Mouse (Mus musculus): ENCODE data around the gene Swt1. TPM values are rescaled to one million over a fixed set of nuclear protein-coding genes. Genes with fewer than 3 reads are reported as not detected.
A peak's percentile ranks its signal among the peaks of the same experiment; 100 is the strongest.

Gene Swt1
- polyA plus RNA-seq, 1 experiment from 2014 or later: 21.0 TPM

DNA sequence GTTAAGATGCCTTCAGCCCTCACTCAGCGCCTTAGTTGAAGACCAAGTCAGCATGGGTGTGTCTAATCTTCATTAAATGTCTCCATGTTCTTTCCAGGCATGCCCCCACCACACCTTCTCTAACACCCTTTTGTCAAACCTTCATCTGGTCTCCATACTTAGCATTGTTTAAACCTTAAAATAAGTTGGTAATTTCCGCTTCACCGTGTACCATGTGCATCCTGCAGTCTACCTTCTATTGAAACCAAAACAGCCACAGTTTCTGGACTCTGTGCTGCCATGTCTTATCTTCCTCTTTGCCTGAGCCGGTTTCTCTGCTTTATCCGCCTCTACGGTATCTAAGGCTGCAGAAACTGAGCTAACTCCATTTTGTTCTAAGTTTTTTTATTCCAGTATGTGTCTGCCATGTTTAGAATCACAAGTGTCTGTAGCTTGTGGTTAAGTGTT, 81.6 kb downstream of the Swt1 start:
- H3K9ac ChIP-seq (replicated peaks; ENCODE audit: low read depth, low read length): peak overlapping the region; percentile 44
- peak overlapping the region; percentile 62 for H3K4me2 ChIP-seq (ENCODE audit: low read length)
- no peak overlapping the region for H3K27ac ChIP-seq (ENCODE audit: low read length)
- peaks cover 36% of the 10 kb centered on the region for H3K4me1 ChIP-seq (replicated peaks; ENCODE audit: control insufficient read depth, insufficient read depth, low read length)
- peak overlapping the region; percentile 70 for H3K4me3 ChIP-seq (replicated peaks; ENCODE audit: low read length)
- H3K9me3 ChIP-seq (ENCODE audit: control insufficient read depth, low read length): no peaks in the 10 kb centered on the region
- peaks cover 6% of the 10 kb centered on the region; the same call in 1 of the 2 replicates for H3K36me3 ChIP-seq (ENCODE audit: control insufficient read depth, insufficient read depth)
- no peak for ATAC-seq
- H3K27me3 ChIP-seq (replicated peaks; ENCODE audit: control insufficient read depth, insufficient read depth, low read length): no peaks in the 10 kb centered on the region
- WGBS: 37% methylated on average over 6 of the region's 6 CpGs

DNA sequence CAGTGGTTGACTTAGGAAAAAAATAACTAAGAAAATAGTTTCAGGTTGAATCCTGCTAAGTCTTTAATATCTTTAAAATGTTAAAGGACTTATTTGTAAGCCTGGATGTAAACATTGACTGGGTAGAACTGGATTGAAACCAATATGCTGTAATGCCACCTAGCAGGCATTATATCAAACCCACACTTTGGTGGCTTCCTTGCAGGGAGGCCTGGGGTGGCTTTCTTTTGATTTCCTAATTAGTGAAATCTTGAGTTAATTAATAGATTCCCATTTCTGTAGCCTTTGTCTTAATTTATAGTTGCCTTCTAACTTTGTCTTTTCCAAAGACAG, 82.4 kb downstream of the Swt1 start:
- no peaks in the 10 kb centered on the region for H3K27me3 ChIP-seq (replicated peaks; ENCODE audit: control insufficient read depth, insufficient read depth, low read length)
- H3K9ac ChIP-seq (replicated peaks; ENCODE audit: low read depth, low read length): peak overlapping the region; percentile 87
- no peaks in the 10 kb centered on the region for H3K9me3 ChIP-seq (ENCODE audit: control insufficient read depth, low read length)
- H3K4me2 ChIP-seq (ENCODE audit: low read length): peak overlapping the region; percentile 62
- H3K4me3 ChIP-seq (replicated peaks; ENCODE audit: low read length): peak overlapping the region; percentile 70
- peaks cover 6% of the 10 kb centered on the region; the same call in 1 of the 2 replicates for H3K36me3 ChIP-seq (ENCODE audit: control insufficient read depth, insufficient read depth)
- no peak overlapping the region for H3K27ac ChIP-seq (ENCODE audit: low read length)
- H3K4me1 ChIP-seq (replicated peaks; ENCODE audit: control insufficient read depth, insufficient read depth, low read length): peaks cover 36% of the 10 kb centered on the region
- ATAC-seq: no peak

DNA sequence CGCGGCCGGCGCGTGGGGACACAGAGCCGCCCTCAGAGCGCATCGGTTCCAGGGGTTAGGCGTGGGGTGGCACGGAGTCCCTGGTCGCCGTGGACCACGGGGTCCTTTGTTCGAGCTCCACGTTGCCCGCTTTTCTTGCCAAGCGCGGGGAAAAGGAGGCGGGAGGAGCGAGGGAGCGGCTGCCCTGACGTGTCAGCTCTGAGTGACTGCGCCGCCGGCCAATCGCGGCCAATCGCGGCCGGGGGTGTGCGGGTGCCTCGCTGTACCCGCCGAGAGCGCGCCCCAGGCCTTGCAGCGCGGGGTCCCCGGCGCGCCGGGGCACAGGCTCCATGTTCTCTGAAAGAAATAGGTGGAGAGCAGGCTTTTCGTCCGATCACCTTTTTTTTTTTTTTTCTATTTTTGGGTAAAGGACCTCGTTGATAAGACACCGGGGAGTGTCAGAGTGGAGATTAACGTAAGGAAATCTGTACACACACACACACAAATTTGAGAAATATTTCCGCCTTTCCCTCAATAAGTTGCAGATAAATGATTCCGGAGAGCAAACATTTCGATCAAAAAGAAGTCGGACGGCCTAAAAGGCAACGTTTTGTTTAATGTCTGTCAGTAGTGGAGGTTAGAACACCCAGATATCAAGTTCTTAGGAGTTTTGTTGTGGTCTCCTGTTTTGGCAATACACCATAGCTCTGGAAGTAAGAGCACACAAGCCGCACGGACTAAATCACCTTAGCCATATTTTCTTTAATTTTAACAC, 83.0 kb downstream of the Swt1 start:
- peak overlapping the region; percentile 87 for H3K9ac ChIP-seq (replicated peaks; ENCODE audit: low read depth, low read length)
- H3K36me3 ChIP-seq (ENCODE audit: control insufficient read depth, insufficient read depth): peaks cover 1% of the 10 kb centered on the region; the same call in 1 of the 2 replicates
- H3K27me3 ChIP-seq (replicated peaks; ENCODE audit: control insufficient read depth, insufficient read depth, low read length): no peaks in the 10 kb centered on the region
- under 1% methylated on average over 55 of the region's 55 CpGs for WGBS
- peak overlapping the region; percentile 62 for H3K4me2 ChIP-seq (ENCODE audit: low read length)
- peak; percentile 86 for ATAC-seq
- peak overlapping the region; percentile 70 for H3K4me3 ChIP-seq (replicated peaks; ENCODE audit: low read length)
- no peaks in the 10 kb centered on the region for H3K9me3 ChIP-seq (ENCODE audit: control insufficient read depth, low read length)
- peak overlapping the region; percentile 90 for H3K27ac ChIP-seq (ENCODE audit: low read length)
- H3K4me1 ChIP-seq (replicated peaks; ENCODE audit: control insufficient read depth, insufficient read depth, low read length): peaks cover 36% of the 10 kb centered on the region

DNA sequence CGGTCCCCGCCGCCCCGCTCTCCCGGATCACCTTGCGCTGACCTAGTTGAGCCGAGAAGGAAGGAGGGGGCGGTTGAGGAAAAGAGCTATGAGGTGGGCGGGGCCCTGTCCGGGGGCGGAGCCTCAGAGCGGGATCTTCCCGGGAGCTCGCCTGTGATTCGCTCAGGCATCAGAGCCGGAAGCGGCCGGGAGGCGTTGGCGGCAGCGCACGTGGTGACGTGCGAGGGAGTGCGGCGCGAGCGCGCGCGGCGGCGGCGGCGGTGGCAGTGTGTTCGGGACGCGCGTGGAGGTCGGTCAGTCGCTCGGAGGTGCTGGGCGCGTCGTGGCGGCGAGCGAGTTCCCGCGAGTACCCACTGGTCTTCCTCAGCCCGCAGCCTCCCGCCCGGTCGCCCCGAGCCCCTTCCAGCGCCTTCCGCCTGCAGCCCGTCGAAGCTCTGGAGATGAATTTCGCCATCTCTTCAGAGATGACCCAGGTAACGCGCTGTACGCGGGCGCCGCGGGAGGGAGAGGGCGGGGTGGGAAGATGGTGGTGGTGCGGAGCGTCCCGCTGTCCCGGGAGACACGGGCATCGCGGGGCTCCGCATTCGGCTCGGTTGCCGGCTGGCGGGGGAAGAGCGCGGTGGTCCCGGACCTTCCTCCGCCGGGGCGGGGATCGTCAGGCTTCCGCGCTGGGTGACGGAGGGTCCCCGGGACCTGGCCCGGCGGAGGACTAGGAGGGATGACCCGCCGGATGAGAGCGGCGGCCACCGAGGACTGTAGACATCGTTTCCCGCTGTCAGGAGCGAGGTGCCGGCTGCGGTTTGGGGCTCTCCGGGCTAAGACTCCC, 83.8 kb downstream of the Swt1 start, which contains the start of gene Ivns1abp:
Gene Ivns1abp, plus strand, starts transcription at position 195 of the 826 bp plus-strand sequence.
- no peaks in the 10 kb centered on the region for H3K36me3 ChIP-seq (ENCODE audit: control insufficient read depth, insufficient read depth)
- no peaks in the 10 kb centered on the region for H3K27me3 ChIP-seq (replicated peaks; ENCODE audit: control insufficient read depth, insufficient read depth, low read length)
- H3K9me3 ChIP-seq (ENCODE audit: control insufficient read depth, low read length): no peaks in the 10 kb centered on the region
- H3K9ac ChIP-seq (replicated peaks; ENCODE audit: low read depth, low read length): peak within 1 kb of the TSS; percentile 87
- peak within 1 kb of the TSS; percentile 90 for H3K27ac ChIP-seq (ENCODE audit: low read length)
- H3K4me3 ChIP-seq (replicated peaks; ENCODE audit: low read length): peak within 1 kb of the TSS; percentile 70
- under 1% methylated on average over 100 of the region's 104 CpGs for WGBS
- peak within 1 kb of the TSS; percentile 77 for H3K4me2 ChIP-seq (ENCODE audit: low read length)
- peak; percentile 95 for ATAC-seq
- H3K4me1 ChIP-seq (replicated peaks; ENCODE audit: control insufficient read depth, insufficient read depth, low read length): peaks cover 34% of the 10 kb centered on the region

DNA sequence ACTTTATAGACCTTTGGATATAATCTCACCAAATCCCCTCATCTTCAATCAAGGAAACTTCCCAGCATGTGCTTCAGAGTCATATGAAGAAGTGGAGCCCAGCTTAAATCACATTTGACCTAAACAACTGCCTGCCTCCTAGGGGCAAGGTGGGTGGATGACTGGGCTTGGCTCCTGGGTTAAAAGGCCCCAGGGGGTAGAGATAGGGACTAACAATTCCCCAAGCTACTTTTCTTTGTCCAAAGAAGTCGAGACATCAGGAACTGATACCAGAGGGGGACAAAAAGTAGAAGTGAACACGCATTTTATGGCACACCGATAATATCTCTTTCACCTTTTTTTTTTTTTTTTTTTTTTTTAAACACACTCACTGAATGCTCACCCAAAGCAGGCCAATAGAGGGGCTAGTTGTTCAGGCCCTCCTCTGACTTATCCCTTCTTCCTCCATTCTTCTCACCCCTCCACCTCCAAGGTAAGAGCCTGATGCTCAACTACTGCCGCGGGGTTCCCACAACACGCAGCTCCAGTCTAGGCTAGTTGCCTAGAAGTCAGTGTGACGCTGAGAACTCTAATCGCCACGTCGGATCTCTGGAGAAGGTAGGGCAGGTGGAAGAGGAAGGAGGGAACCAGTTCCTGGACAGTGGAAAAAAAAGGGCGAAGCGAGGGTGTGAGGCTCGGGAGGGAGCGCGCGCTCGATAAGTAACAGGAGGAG, 84.5 kb downstream of the Swt1 start:
- H3K27ac ChIP-seq (ENCODE audit: low read length): peak overlapping the region; percentile 17
- WGBS: 2% methylated on average over 17 of the region's 17 CpGs
- peak overlapping the region; percentile 77 for H3K4me2 ChIP-seq (ENCODE audit: low read length)
- H3K9ac ChIP-seq (replicated peaks; ENCODE audit: low read depth, low read length): peak overlapping the region; percentile 51
- no peaks in the 10 kb centered on the region for H3K9me3 ChIP-seq (ENCODE audit: control insufficient read depth, low read length)
- H3K36me3 ChIP-seq (ENCODE audit: control insufficient read depth, insufficient read depth): no peaks in the 10 kb centered on the region
- ATAC-seq: no peak
- H3K27me3 ChIP-seq (replicated peaks; ENCODE audit: control insufficient read depth, insufficient read depth, low read length): no peaks in the 10 kb centered on the region
- peaks cover 30% of the 10 kb centered on the region for H3K4me1 ChIP-seq (replicated peaks; ENCODE audit: control insufficient read depth, insufficient read depth, low read length)
- peak overlapping the region; percentile 70 for H3K4me3 ChIP-seq (replicated peaks; ENCODE audit: low read length)

DNA sequence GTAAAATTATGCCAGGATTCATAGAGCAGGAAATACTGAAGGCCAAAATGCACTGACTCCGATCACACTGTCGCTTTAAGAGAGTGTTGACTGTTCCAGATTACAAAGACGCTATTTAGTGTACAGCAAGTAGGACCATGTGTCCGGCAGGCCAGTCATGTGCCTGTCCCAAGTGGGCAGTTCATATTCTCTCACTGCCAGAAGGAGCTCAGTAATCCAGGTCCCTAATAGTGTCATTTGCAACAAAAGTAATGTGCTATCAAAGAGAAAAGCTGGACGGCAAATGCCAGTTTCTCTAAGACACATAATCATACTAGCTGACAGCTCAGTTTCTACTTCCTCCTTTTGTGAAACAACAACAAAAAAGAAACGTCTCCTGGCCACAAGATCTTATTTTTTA, 85.3 kb downstream of the Swt1 start:
- Histone ChIP-seq H3K4me3 (replicated peaks; ENCODE audit: low read length) (no peak overlapping the region), H3K36me3 (ENCODE audit: control insufficient read depth, insufficient read depth) (no peaks in the 10 kb centered on the region), H3K27me3 (replicated peaks; ENCODE audit: control insufficient read depth, insufficient read depth, low read length) (no peaks in the 10 kb centered on the region), H3K27ac (ENCODE audit: low read length) (no peak overlapping the region), H3K9ac (replicated peaks; ENCODE audit: low read depth, low read length) (no peak overlapping the region), H3K4me2 (ENCODE audit: low read length) (peak overlapping the region; percentile 77; the same call in 1 of the 2 replicates), H3K4me1 (replicated peaks; ENCODE audit: control insufficient read depth, insufficient read depth, low read length) (peaks cover 24% of the 10 kb centered on the region), H3K9me3 (ENCODE audit: control insufficient read depth, low read length) (no peaks in the 10 kb centered on the region)
- 24% methylated on average over 6 of the region's 6 CpGs for WGBS
- no peak for ATAC-seq

DNA sequence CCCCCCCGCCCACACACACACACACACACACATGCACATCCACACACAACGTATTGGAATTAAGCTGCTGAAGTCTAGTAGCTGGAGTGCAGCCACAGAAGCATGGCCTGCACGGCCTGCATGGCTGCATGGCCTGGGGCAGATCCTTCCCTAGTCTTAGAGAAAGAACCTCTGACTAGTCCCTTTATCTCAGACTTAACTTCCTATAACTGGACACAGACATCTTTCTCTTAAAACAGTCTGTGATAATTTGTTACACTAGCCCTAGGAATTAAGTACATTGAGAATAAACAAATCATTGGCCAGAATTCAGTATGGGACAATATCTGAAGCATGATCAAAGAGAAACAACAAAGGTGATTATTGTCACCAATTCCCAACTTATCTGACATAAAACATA, 85.9 kb downstream of the Swt1 start:
- H3K27ac ChIP-seq (ENCODE audit: low read length): no peak overlapping the region
- H3K4me2 ChIP-seq (ENCODE audit: low read length): no peak overlapping the region
- 71% methylated on average over 3 of the region's 3 CpGs for WGBS
- no peak for ATAC-seq
- H3K36me3 ChIP-seq (ENCODE audit: control insufficient read depth, insufficient read depth): no peaks in the 10 kb centered on the region
- H3K9me3 ChIP-seq (ENCODE audit: control insufficient read depth, low read length): no peaks in the 10 kb centered on the region
- no peak overlapping the region for H3K9ac ChIP-seq (replicated peaks; ENCODE audit: low read depth, low read length)
- H3K4me3 ChIP-seq (replicated peaks; ENCODE audit: low read length): no peak overlapping the region
- no peaks in the 10 kb centered on the region for H3K27me3 ChIP-seq (replicated peaks; ENCODE audit: control insufficient read depth, insufficient read depth, low read length)
- peaks cover 24% of the 10 kb centered on the region for H3K4me1 ChIP-seq (replicated peaks; ENCODE audit: control insufficient read depth, insufficient read depth, low read length)

DNA sequence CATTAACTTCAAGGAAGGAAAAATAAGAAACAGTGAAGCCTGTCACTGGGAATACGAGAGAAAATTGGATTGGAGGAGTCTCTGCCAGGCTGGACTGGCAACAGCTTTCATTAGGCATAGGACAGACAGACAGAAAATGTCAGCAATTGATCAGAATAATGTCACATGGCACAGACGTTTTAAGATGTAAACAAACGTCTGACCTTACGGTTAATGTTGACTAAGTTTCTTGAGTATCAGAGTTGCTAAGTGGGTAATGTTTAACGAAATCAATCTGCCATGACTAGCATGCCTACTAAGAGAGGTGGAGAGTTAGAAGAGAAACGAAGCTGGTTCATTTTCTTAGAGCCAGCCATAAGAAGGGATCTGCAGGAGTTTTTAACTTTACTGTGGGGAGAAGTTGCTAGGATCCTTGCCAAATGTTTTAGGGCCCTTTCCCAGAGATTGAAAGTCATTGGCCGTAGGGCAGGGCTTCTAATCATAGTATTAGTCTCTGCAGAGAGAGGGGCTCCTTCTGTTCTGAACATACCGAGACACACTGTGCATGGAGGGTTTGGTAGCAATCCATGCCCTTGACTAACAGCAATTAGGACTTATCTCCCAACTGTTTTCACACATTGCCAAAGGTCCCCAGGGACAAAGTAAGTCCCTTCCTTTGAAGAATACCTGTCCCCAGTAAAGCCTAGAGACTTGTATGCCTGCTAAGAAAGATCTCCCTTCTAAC, 86.8 kb downstream of the Swt1 start:
- WGBS: 72% methylated on average over 8 of the region's 8 CpGs
- H3K4me1 ChIP-seq (replicated peaks; ENCODE audit: control insufficient read depth, insufficient read depth, low read length): peaks cover 17% of the 10 kb centered on the region
- no peaks in the 10 kb centered on the region for H3K9me3 ChIP-seq (ENCODE audit: control insufficient read depth, low read length)
- no peak overlapping the region for H3K4me2 ChIP-seq (ENCODE audit: low read length)
- no peak overlapping the region for H3K27ac ChIP-seq (ENCODE audit: low read length)
- H3K9ac ChIP-seq (replicated peaks; ENCODE audit: low read depth, low read length): no peak overlapping the region
- no peak overlapping the region for H3K4me3 ChIP-seq (replicated peaks; ENCODE audit: low read length)
- no peaks in the 10 kb centered on the region for H3K27me3 ChIP-seq (replicated peaks; ENCODE audit: control insufficient read depth, insufficient read depth, low read length)
- ATAC-seq: no peak
- H3K36me3 ChIP-seq (ENCODE audit: control insufficient read depth, insufficient read depth): no peaks in the 10 kb centered on the region

Data from forebrain, embryonic 16.5 days (tissue).